Mouse (Mus musculus) bone marrow, adult 2 months (tissue): ENCODE results near the gene Mtrex. TPM values are rescaled to one million over a fixed set of nuclear protein-coding genes. Genes with fewer than 3 reads are reported as not detected.

ENCODE experiments used
- H3K27ac ChIP-seq: fragments of 200-500 bp; 2 replicates; pipeline ENCODE4 v1.5.1; 2012; ENCODE audit warnings: low read depth, mild to moderate bottlenecking, control low read depth, inconsistent platforms, low read length; ENCODE audit not compliant: control insufficient read depth, poor library complexity, insufficient read depth
- H3K4me1 ChIP-seq: fragments of 200-500 bp; 2 replicates; pipeline ENCODE4 v1.6.1; 2011; ENCODE audit warnings: low read length; ENCODE audit not compliant: control insufficient read depth, insufficient read depth
- H3K4me3 ChIP-seq: fragments of 200-500 bp; replicated peaks from 2 replicates; pipeline ENCODE3; 2011; ENCODE audit warnings: mild to moderate bottlenecking, low read depth, low read length, control low read depth; ENCODE audit not compliant: control insufficient read depth
- CTCF ChIP-seq: fragments of 200-500 bp; IDR thresholded peaks from 2 replicates; pipeline ENCODE4 v1.5.1; 2011; ENCODE audit warnings: low read length, control low read depth; ENCODE audit not compliant: control insufficient read depth, insufficient read depth
- POLR2A ChIP-seq: fragments of 200-500 bp; IDR thresholded peaks from 2 replicates; pipeline ENCODE4 v1.6.1; 2011; ENCODE audit warnings: low read depth, mild to moderate bottlenecking, control low read depth, low read length, borderline replicate concordance; ENCODE audit not compliant: control insufficient read depth
- whole genome bisulfite sequencing: fragments of 180-500 bp; shearing (Covaris S2); methylation state at CpG from one replicate; pipeline ENCODE4 v1.1.7; 2018; 5-methylcytosine and 5-hydroxymethylcytosine counted together
- polyA plus RNA-seq: library from polyadenylated mRNA; stranded (reverse); fragments of >200 nt; gene quantifications from 2 replicates; pipeline ENCODE4 v1.2.4, GENCODE M21; 2011; ENCODE audit warnings: low replicate concordance; ENCODE audit not compliant: missing spikeins, insufficient read depth, insufficient read length

Mtrex gene
- polyA plus RNA-seq, 1 experiment = 52.6 TPM

DNA sequence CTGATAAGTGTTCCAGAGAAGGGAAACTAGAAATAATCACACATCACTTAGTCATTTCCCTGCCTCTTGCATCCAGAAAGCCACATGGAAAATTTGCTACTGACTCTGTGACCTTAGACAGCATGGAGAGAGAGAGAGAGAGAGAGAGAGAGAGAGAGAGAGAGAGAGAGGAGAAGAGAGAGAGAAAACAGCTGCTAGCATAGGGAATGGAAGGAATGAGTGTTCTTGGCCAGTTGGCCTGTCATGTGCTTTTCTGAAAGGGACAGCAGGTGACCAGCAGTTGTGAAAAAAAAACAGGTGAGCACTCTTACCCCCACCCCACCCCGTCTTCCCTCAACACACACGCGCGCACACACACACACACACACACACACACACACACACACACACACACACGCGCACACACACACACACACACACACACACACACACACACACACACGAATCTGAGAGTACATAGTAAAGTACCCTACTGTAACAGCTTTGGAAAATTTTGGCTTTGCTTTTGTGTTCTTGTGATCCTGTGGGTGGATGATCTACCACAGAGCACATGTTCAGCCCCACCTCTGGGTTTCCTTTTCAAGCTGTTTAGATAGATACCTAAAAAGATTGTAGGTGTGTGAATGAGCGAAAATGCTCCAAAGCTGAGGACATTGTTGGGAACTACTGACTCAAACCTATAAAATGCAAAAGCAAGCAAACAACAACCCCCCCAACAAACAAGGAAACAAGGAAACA, 103.1 kb downstream of the Mtrex start:
- 66% methylated on average over 4 of the region's 8 CpGs for WGBS
- Histone ChIP-seq H3K4me1 (peaks cover 1% of the 10 kb centered on the region), H3K27ac (no peak overlapping the region), H3K4me3 (no peak overlapping the region)
- TF ChIP-seq POLR2A (no peak), CTCF (no peak)

DNA sequence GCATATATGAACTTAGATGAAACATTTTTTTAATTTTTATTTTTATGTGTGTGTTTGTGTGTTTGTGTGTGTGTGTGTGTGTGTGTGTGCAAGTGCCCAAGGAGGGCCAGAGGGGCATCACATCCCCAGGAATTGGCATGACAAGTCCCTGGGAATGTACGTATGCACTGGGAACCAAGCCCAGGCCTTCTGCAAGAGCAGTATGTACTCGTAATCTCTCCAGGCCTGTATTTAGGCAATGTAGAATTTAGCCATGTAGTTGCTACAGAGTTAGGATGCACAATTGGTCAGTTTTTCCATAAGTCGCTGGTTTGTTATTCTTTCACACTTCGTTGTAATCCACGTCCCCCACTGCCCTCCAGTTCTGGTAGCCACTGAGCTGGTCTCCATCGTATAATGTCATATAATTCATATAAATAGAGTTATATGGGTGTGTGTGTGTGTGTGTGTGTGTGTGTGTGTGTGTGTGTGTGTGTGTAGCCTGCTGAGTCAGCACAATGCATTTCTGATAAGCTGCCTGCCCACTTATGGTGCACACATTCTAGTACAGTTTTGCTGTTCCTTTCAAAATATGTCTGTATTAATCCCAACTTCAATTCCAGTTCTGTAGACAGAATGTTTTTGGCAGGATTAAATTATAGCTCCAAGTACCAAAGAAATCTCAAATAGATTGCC, 103.8 kb downstream of the Mtrex start:
- H3K27ac ChIP-seq = no peak overlapping the region
- no peak overlapping the region for H3K4me3 ChIP-seq
- TF ChIP-seq CTCF (no peak), POLR2A (no peak)
- H3K4me1 ChIP-seq = peaks cover 1% of the 10 kb centered on the region
- WGBS = 88% methylated on average over 6 of the region's 6 CpGs

DNA sequence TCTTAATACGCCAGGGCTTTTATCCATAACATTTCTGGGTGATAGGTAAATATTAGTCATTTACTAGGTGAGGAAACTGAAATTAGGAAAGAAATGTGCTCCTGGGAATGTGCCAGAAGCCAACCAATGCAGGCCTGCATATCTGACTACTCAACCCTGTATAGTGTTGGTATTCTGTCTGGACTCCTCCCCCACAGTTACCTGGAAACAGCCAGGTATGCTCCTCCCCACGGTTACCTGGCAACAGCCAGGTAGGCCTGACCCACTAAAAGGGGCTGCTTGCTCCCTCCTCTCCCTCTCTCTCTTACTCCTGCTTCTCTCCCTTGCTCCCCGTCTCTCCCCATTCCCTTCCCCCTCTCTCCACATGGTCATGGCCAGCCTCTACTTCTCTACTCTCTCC, 104.8 kb downstream of the Mtrex start:
- Histone ChIP-seq H3K27ac (no peak overlapping the region), H3K4me3 (no peak overlapping the region), H3K4me1 (peaks cover 1% of the 10 kb centered on the region)
- 89% methylated on average over 3 of the region's 3 CpGs for WGBS
- TF ChIP-seq POLR2A = no peak
- TF ChIP-seq CTCF = no peak

DNA sequence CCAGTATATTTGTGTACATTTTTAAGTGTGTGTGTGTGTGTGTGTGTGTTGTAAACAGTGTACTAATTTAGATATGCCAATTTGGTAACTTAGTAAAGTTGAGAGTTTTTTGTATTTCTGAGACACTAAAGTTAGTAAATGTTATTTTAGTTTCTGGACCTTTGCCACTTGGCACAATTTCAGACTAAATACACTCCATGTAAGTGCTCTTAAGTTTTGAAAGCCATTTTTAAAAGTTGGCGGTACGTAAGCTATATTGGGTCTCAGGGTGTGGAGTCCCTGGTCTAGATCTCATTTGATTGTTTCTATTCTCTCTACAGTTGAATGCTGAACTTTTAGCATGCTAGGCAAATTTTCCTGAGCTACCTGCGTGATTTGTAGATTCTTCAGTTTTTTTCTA, 109.1 kb downstream of the Mtrex start:
- Histone ChIP-seq H3K27ac (no peak overlapping the region), H3K4me3 (no peak overlapping the region), H3K4me1 (peaks cover 3% of the 10 kb centered on the region)
- TF ChIP-seq POLR2A (no peak), CTCF (no peak)
- WGBS = 87% methylated on average over 3 of the region's 3 CpGs

Other genes starting within 250 kb of the Mtrex start
- 24.0 and 27.0 TPM in 2 replicates for gene Plpp1, start 126.6 kb downstream of the Mtrex start, polyA plus RNA-seq
- 8.9 and 11.0 TPM in 2 replicates for gene Dhx29, start 56 bp upstream of the Mtrex start, polyA plus RNA-seq
- gene Ccno, start 60.4 kb upstream of the Mtrex start, polyA plus RNA-seq = 3.8 and 4.0 TPM in 2 replicates
- gene Mcidas, start 66.4 kb upstream of the Mtrex start, polyA plus RNA-seq = not detected in 2 replicates
- not detected in 2 replicates for gene Cdc20b, start 107.7 kb upstream of the Mtrex start, polyA plus RNA-seq
- 4.6 and 23.8 TPM in 2 replicates for gene Gpx8, start 119.0 kb upstream of the Mtrex start, polyA plus RNA-seq
- 2.0 and 5.8 TPM in 2 replicates for gene Gzma, start 173.6 kb upstream of the Mtrex start, polyA plus RNA-seq